Mouse (Mus musculus): ENCODE measurements at regions not wholly inside any gene's neighbourhood (a gene's known extent, or its start where the extent isn't known, plus 50 kb on each side); places are given as distances from the start of the nearest gene placed in this dataset.

DNA sequence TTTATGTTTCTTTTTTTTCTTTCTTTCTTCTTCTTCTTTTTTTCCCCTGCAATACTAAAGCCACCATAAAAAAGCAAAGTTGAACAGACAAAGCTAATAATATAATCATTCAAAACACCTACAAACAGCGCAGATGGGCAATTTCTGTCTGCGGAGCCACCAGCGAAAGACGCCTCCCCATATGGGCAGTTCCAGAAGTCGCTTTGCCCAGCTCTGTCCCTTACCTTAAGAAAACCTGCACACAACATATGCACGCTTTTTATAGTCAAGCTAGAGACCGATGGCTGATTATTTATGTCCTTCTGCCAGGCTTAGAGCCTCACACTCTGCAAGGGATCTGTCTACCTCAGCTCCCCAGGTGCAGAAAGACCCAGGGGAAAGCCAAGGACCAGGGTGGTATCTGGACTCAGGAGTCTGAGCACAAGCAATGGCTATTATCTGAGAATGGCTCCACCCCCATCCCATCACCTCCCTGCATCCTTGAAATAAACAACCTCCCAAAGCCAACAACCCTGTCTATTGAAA, 326.6 kb downstream of the Tshz3 start:
- Histone ChIP-seq H3K27ac (replicated peaks) (no peak overlapping the region), H3K4me3 (no peak overlapping the region), H3K4me1 (peaks cover 10% of the 10 kb centered on the region; the same call in 1 of the 2 replicates), H3K36me3 (replicated peaks) (no peaks in the 10 kb centered on the region), H3K9me3 (no peaks in the 10 kb centered on the region), H3K27me3 (replicated peaks; ENCODE audit: low read depth, poor library complexity, severe bottlenecking) (no peaks in the 10 kb centered on the region)
- no peak for DNase-seq (ENCODE audit: low spot score)
- WGBS: 94% methylated on average over 7 of the region's 7 CpGs

DNA sequence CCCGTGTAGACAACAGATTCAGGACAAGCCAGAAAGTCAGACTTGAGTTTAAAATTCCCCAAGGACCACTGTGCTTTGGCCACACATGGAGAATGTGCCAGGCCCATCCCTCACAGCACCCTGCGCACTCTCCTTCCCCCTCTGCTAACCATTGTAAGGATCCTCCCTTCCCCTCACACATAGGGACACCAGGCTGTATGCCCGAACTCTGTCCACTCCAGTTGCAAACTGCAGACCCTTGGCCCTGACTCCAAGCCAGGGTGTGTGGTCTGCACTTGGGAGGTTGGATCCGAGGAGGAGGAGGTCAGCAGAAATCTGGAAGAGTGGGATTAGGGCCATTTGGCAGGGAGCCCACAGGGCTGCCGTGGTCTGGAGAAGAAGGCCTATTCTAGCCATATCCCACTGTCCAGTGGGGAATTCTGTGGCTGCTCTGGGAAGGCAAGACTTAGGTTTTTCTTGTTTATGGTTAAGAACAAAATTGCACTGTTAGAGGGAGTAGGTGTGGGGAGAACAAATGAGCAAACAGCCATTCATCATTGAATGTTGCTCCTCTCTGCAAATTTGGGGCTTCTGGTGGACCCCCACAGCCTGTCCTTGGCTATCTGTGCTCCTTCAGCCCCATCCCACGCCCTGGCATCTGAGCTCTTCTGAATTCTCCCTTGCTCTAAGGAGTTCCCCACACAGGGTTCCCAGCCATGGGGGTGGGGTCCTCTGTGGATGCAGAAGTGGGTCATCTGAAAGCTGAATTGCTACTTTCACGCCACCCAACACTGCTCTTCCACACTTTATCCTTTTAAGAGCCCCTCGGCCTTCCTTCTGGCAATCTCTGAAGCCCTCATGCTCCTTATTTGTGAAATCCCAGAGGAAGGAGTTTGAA, 366.9 kb downstream of the Tshz3 start:
- Histone ChIP-seq H3K36me3 (replicated peaks) (no peaks in the 10 kb centered on the region), H3K4me1 (no peaks in the 10 kb centered on the region), H3K9me3 (0 out of 2 replicates have a peak, but pooled peaks cover 4% of the 10 kb centered on the region), H3K27me3 (replicated peaks; ENCODE audit: low read depth, poor library complexity, severe bottlenecking) (no peaks in the 10 kb centered on the region), H3K4me3 (no peak overlapping the region), H3K27ac (replicated peaks) (no peak overlapping the region)
- WGBS: 81% methylated on average over 8 of the region's 8 CpGs
- no peak for DNase-seq (ENCODE audit: low spot score)

- DNase-seq (ENCODE audit: low spot score): no peak
- H3K27me3 ChIP-seq (replicated peaks; ENCODE audit: low read depth, poor library complexity, severe bottlenecking): no peaks in the 10 kb centered on the region
- 65% methylated on average over 6 of the region's 6 CpGs for WGBS
- no peaks in the 10 kb centered on the region for H3K36me3 ChIP-seq (replicated peaks)
- H3K9me3 ChIP-seq: no peaks in the 10 kb centered on the region
- no peak overlapping the region for H3K4me3 ChIP-seq
- H3K4me1 ChIP-seq: 0 out of 2 replicates have a peak, but pooled peaks cover 5% of the 10 kb centered on the region
- no peak overlapping the region for H3K27ac ChIP-seq (replicated peaks)
Measured at GRCm38 (mm10) chr7:37077698-37078097, 379.8 kb downstream of the Tshz3 start.

DNA sequence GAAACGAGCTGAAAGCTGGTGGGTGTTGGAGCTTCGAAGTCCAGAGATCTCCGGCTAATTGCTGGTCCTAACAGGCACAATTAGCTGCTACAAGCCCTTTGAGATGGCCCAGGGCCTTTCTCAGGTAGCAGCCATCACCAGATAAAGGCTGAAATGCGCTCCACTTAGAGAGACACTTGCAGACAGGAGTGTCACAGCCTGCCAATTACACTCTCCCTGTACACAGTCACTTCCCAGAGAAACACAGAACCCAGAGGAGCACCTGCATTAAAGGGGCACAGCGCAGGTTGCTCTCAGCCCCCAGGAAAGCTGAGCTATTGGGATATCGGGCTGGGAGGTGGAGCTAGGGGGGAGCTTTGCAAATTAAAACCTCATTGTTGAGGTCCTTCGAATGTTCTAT, 380.2 kb downstream of the Tshz3 start:
- 60% methylated on average over 7 of the region's 7 CpGs for WGBS
- Histone ChIP-seq H3K4me1 (0 out of 2 replicates have a peak, but pooled peaks cover 5% of the 10 kb centered on the region), H3K27ac (replicated peaks) (no peak overlapping the region), H3K9me3 (no peaks in the 10 kb centered on the region), H3K36me3 (replicated peaks) (no peaks in the 10 kb centered on the region), H3K27me3 (replicated peaks; ENCODE audit: low read depth, poor library complexity, severe bottlenecking) (no peaks in the 10 kb centered on the region), H3K4me3 (no peak overlapping the region)
- DNase-seq (ENCODE audit: low spot score): no peak

- no peak for DNase-seq (ENCODE audit: low spot score)
- Histone ChIP-seq H3K4me1 (no peaks in the 10 kb centered on the region), H3K27ac (replicated peaks) (no peak overlapping the region), H3K4me3 (no peak overlapping the region), H3K27me3 (replicated peaks; ENCODE audit: low read depth, poor library complexity, severe bottlenecking) (no peaks in the 10 kb centered on the region), H3K9me3 (no peaks in the 10 kb centered on the region), H3K36me3 (replicated peaks) (no peaks in the 10 kb centered on the region)
- 93% methylated on average over 3 of the region's 3 CpGs for WGBS
Measured at GRCm38 (mm10) chr7:37089726-37090125, 391.8 kb downstream of the Tshz3 start.

GRCm38 (mm10) chr7:37092572-37092971, 394.7 kb downstream of the Tshz3 start:
- Histone ChIP-seq H3K9me3 (no peaks in the 10 kb centered on the region), H3K27me3 (replicated peaks; ENCODE audit: low read depth, poor library complexity, severe bottlenecking) (no peaks in the 10 kb centered on the region), H3K4me1 (peaks cover 3% of the 10 kb centered on the region; the same call in 1 of the 2 replicates), H3K27ac (replicated peaks) (no peak overlapping the region), H3K36me3 (replicated peaks) (no peaks in the 10 kb centered on the region), H3K4me3 (no peak overlapping the region)
- DNase-seq (ENCODE audit: low spot score): no peak
- 94% methylated on average over 6 of the region's 6 CpGs for WGBS

- 72% methylated on average over 3 of the region's 3 CpGs for WGBS
- H3K9me3 ChIP-seq: no peaks in the 10 kb centered on the region
- peaks cover 3% of the 10 kb centered on the region; the same call in 1 of the 2 replicates for H3K4me1 ChIP-seq
- no peak overlapping the region for H3K27ac ChIP-seq (replicated peaks)
- no peak for DNase-seq (ENCODE audit: low spot score)
- no peaks in the 10 kb centered on the region for H3K36me3 ChIP-seq (replicated peaks)
- H3K27me3 ChIP-seq (replicated peaks; ENCODE audit: low read depth, poor library complexity, severe bottlenecking): 0 out of 2 replicates have a peak, but pooled peaks cover 4% of the 10 kb centered on the region
- H3K4me3 ChIP-seq: no peak overlapping the region
Measured at GRCm38 (mm10) chr7:37093721-37094120, 395.8 kb downstream of the Tshz3 start.

DNA sequence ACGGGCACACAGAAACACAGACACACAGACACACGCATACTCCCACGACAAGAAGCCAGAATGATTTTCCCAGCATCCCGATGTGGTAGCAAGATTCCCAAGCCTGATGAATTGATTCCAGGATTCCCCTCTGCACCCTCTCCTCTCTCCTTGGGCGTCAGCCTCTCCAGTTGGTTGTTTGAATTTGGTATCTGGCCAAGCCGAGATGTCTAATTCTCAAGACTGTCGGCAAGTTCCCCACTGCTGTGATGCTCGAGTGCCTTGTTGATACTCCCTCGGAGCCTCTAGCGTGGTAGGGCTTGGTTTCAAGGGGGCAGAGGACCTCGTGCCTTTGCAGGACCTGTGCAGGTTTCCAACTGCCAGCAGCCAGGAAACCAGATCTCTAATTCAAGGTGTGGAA, 397.9 kb downstream of the Tshz3 start:
- Histone ChIP-seq H3K36me3 (replicated peaks) (no peaks in the 10 kb centered on the region), H3K9me3 (no peaks in the 10 kb centered on the region), H3K27ac (replicated peaks) (no peak overlapping the region), H3K27me3 (replicated peaks; ENCODE audit: low read depth, poor library complexity, severe bottlenecking) (0 out of 2 replicates have a peak, but pooled peaks cover 7% of the 10 kb centered on the region), H3K4me1 (peaks cover 3% of the 10 kb centered on the region; the same call in 1 of the 2 replicates), H3K4me3 (no peak overlapping the region)
- WGBS: 87% methylated on average over 11 of the region's 11 CpGs
- DNase-seq (ENCODE audit: low spot score): no peak

- H3K4me3 ChIP-seq: no peak overlapping the region
- no peak for DNase-seq (ENCODE audit: low spot score)
- 90% methylated on average over 5 of the region's 5 CpGs for WGBS
- peaks cover 3% of the 10 kb centered on the region; the same call in 1 of the 2 replicates for H3K4me1 ChIP-seq
- H3K36me3 ChIP-seq (replicated peaks): no peaks in the 10 kb centered on the region
- no peaks in the 10 kb centered on the region for H3K9me3 ChIP-seq
- 0 out of 2 replicates have a peak, but pooled peaks cover 7% of the 10 kb centered on the region for H3K27me3 ChIP-seq (replicated peaks; ENCODE audit: low read depth, poor library complexity, severe bottlenecking)
- H3K27ac ChIP-seq (replicated peaks): no peak overlapping the region
Measured at GRCm38 (mm10) chr7:37096291-37096690, 398.4 kb downstream of the Tshz3 start.

DNA sequence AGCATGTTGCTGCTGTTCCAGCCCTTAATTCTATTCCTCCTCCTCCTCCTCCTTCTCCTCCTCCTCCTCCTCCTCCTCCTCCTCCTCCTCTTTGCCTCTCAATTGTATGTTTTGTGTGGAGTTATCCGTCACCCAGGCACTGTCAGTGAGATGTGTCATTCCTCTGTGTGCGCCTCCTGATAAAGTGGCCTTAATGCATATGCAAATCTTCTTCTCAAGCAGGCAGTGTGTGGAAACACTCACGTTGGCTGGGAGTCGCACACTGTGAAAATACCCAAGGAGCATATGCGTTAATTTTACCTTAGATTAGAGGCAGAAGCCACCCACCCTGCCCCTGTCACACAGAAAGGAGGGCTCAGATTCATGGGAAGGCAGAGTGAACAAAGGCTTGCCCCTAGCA, 401.0 kb downstream of the Tshz3 start:
- Histone ChIP-seq H3K4me1 (peaks cover 3% of the 10 kb centered on the region; the same call in 1 of the 2 replicates), H3K36me3 (replicated peaks) (no peaks in the 10 kb centered on the region), H3K4me3 (no peak overlapping the region), H3K27me3 (replicated peaks; ENCODE audit: low read depth, poor library complexity, severe bottlenecking) (peaks cover 14% of the 10 kb centered on the region; the same call in 1 of the 2 replicates), H3K27ac (replicated peaks) (no peak overlapping the region), H3K9me3 (no peaks in the 10 kb centered on the region)
- DNase-seq (ENCODE audit: low spot score): no peak
- 47% methylated on average over 5 of the region's 5 CpGs for WGBS

GRCm38 (mm10) chr7:37104671-37105070, 406.8 kb downstream of the Tshz3 start:
- DNase-seq (ENCODE audit: low spot score): no peak
- H3K27me3 ChIP-seq (replicated peaks; ENCODE audit: low read depth, poor library complexity, severe bottlenecking): peaks cover 9% of the 10 kb centered on the region; the same call in 1 of the 2 replicates
- H3K36me3 ChIP-seq (replicated peaks): no peaks in the 10 kb centered on the region
- H3K4me1 ChIP-seq: no peaks in the 10 kb centered on the region
- no peaks in the 10 kb centered on the region for H3K9me3 ChIP-seq
- H3K27ac ChIP-seq (replicated peaks): no peak overlapping the region
- no peak overlapping the region for H3K4me3 ChIP-seq
- 89% methylated on average over 9 of the region's 9 CpGs for WGBS

DNA sequence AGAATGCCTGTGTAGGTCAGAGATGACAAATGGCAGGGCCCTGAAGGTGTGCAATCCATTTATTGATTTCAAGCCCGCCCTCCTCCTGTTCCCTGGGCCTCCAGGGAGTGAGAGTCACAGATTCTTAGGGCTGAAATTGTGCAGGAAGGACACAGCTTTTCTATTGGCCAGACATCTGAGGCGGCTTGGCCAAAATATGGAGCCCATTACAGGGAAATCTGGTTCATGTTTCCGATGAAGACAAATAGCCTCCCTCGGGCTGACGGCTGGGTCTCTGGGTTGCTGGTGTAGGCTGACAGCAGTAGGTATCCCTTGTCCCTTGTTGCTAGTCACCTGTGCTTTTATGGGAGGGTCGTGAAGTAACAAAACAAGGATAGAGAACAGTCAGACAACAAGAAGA, 413.2 kb downstream of the Tshz3 start:
- DNase-seq (ENCODE audit: low spot score): peak; percentile 68
- Histone ChIP-seq H3K9me3 (no peaks in the 10 kb centered on the region), H3K27me3 (replicated peaks; ENCODE audit: low read depth, poor library complexity, severe bottlenecking) (no peaks in the 10 kb centered on the region), H3K27ac (replicated peaks) (peak overlapping the region; percentile 35; the same call in 1 of the 2 replicates), H3K36me3 (replicated peaks) (no peaks in the 10 kb centered on the region), H3K4me3 (no peak overlapping the region), H3K4me1 (peaks cover 16% of the 10 kb centered on the region)
- WGBS: 51% methylated on average over 6 of the region's 6 CpGs

DNA sequence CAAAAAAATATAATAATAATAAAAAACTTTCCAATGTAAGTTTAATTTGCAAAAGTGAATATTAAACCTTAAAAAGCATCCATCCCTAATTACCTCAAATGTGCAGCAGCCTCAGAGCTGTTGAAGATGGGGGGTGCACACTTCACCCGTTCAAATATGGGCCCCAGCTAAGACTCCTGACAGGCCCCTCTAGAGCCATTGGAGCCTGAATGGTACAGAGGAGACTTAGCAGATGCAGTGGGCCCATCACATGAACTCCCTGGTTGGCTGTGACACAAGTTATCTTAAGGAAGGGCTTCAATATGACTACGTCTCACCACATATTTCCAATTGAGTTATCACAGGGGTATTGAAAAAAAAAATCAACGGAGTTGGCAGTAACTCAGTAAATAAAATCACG, 422.9 kb downstream of the Tshz3 start:
- Histone ChIP-seq H3K27ac (replicated peaks) (no peak overlapping the region), H3K4me1 (no peaks in the 10 kb centered on the region), H3K27me3 (replicated peaks; ENCODE audit: low read depth, poor library complexity, severe bottlenecking) (no peaks in the 10 kb centered on the region), H3K9me3 (no peaks in the 10 kb centered on the region), H3K4me3 (no peak overlapping the region), H3K36me3 (replicated peaks) (no peaks in the 10 kb centered on the region)
- no peak for DNase-seq (ENCODE audit: low spot score)
- 91% methylated on average over 4 of the region's 4 CpGs for WGBS
